Mouse (Mus musculus) liver, embryonic 14.5 days (tissue): Measurements from ENCODE around the gene Lss.

Experiments used
- CTCF ChIP-seq: IDR thresholded peaks from 2 replicates; pipeline ENCODE4 v1.5.1; 2016; ENCODE audit warnings: antibody characterized with exemption, low read depth, control low read depth
- EP300 ChIP-seq: IDR thresholded peaks from 2 replicates; pipeline ENCODE4 v1.6.1; 2016; ENCODE audit warnings: antibody characterized with exemption, low read depth

DNA sequence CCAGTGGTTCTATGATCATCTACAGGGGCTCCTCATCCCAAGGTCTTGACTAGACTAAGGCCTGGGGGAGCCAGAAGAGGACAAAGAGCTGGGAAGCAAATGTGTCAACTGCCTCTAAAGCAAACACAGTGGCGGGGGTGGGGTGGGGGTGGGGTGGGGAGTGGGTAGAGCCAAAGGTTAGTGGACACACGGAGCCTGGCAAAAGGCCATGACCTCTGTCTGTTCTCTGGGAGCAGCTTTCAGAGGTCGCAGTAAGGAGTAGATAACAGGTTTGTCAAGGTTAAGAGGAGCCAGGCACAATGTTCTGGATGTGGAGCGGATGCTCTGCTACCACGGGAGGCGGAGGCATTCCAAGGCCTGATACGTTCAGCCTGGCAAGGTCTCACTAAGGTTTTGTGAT lies 45.5 kb downstream of the Lss start:
- TF ChIP-seq CTCF (no peak), EP300 (no peak)
